Mouse (Mus musculus): ENCODE results near the gene Dlx4.

Gene Dlx4

GRCm38 (mm10) chr11:95101071-95101788, 44.8 kb downstream of the Dlx4 start:
- DNase-seq, result no peak

- peak; percentile 56 for DNase-seq
These were observed 45.7 kb downstream of the Dlx4 start for GRCm38 (mm10) chr11:95100393-95100792.

- DNase-seq, result no peak
These were observed 47.5 kb downstream of the Dlx4 start for GRCm38 (mm10) chr11:95098346-95099095.

- DNase-seq, result no peak
These were observed 48.2 kb downstream of the Dlx4 start for GRCm38 (mm10) chr11:95097889-95098288.

- peak; percentile 41 for DNase-seq
These were observed 49.3 kb downstream of the Dlx4 start for GRCm38 (mm10) chr11:95096608-95097373.

- DNase-seq, result no peak
These were observed 50.5 kb downstream of the Dlx4 start for GRCm38 (mm10) chr11:95095596-95095995.

- no peak for DNase-seq
These were observed 53.0 kb downstream of the Dlx4 start for GRCm38 (mm10) chr11:95093077-95093476.

Measured in retina, postnatal 1 day (tissue).